Mouse (Mus musculus) NIH3T3 (cell line): ENCODE measurements at regions not wholly inside any gene's neighbourhood (a gene's known extent, or its start where the extent isn't known, plus 50 kb on each side); places are given as distances from the start of the nearest gene placed in this dataset.
A peak's percentile ranks its signal among the peaks of the same experiment; 100 is the strongest.

ENCODE experiments used
- DNase-seq: peaks from one replicate; pipeline ENCODE4 v3.0.0-alpha.2; 2012; ENCODE audit warnings: low read depth

- DNase-seq, result no peak
Measured at GRCm38 (mm10) chr10:96786903-96787571, 170.2 kb downstream of the Btg1 start.

GRCm38 (mm10) chr10:96787572-96787946 is 170.8 kb downstream of the Btg1 start:
- no peak for DNase-seq

GRCm38 (mm10) chr10:96788352-96789016 is 171.7 kb downstream of the Btg1 start:
- DNase-seq, result no peak

- DNase-seq, result no peak
Measured at GRCm38 (mm10) chr10:96797116-96797515, 180.3 kb downstream of the Btg1 start.

GRCm38 (mm10) chr10:96800801-96801200 is 184.0 kb downstream of the Btg1 start:
- DNase-seq, result peak; percentile 34

- DNase-seq, result peak; percentile 88
Measured at GRCm38 (mm10) chr10:96804030-96804784, 187.4 kb downstream of the Btg1 start.

- DNase-seq, result peak; percentile 89
Measured at GRCm38 (mm10) chr10:96806579-96806978, 189.8 kb downstream of the Btg1 start.

GRCm38 (mm10) chr10:96821852-96822251 is 205.0 kb downstream of the Btg1 start:
- DNase-seq, result no peak

- DNase-seq, result peak; percentile 75
Measured at GRCm38 (mm10) chr10:96822344-96823335, 205.8 kb downstream of the Btg1 start.

- DNase-seq, result peak; percentile 52
Measured at GRCm38 (mm10) chr10:96826234-96826788, 209.5 kb downstream of the Btg1 start.

- DNase-seq, result no peak
Measured at GRCm38 (mm10) chr10:96827971-96828370, 211.2 kb downstream of the Btg1 start.

- DNase-seq, result peak; percentile 74
Measured at GRCm38 (mm10) chr10:96828581-96829246, 211.9 kb downstream of the Btg1 start.

- DNase-seq, result no peak
Measured at GRCm38 (mm10) chr10:96831071-96831470, 214.3 kb downstream of the Btg1 start.

- DNase-seq, result peak; percentile 30
Measured at GRCm38 (mm10) chr10:96837230-96837629, 220.4 kb downstream of the Btg1 start.

GRCm38 (mm10) chr10:96841128-96841527 is 224.3 kb downstream of the Btg1 start:
- no peak for DNase-seq

GRCm38 (mm10) chr10:96841956-96842355 is 225.2 kb downstream of the Btg1 start:
- no peak for DNase-seq

- DNase-seq, result no peak
Measured at GRCm38 (mm10) chr10:96845906-96846305, 229.1 kb downstream of the Btg1 start.

GRCm38 (mm10) chr10:96847028-96847427 is 230.2 kb downstream of the Btg1 start:
- DNase-seq, result no peak

- peak; percentile 55 for DNase-seq
Measured at GRCm38 (mm10) chr10:96847433-96848165, 230.8 kb downstream of the Btg1 start.

- DNase-seq, result no peak
Measured at GRCm38 (mm10) chr10:96848496-96848895, 231.7 kb downstream of the Btg1 start.
